Mouse (Mus musculus): ENCODE results near the gene Sf3b4. TPM values are rescaled to one million over a fixed set of nuclear protein-coding genes. Genes with fewer than 3 reads are reported as not detected.
"Not testable (repeated sequence)": the region's sequence is repeated elsewhere in the genome, so short reads cannot be mapped to it uniquely, and the experiment has no call there.

Gene Sf3b4
- polyA plus RNA-seq, 1 experiment from 2014 or later, result 68.4 TPM

DNA sequence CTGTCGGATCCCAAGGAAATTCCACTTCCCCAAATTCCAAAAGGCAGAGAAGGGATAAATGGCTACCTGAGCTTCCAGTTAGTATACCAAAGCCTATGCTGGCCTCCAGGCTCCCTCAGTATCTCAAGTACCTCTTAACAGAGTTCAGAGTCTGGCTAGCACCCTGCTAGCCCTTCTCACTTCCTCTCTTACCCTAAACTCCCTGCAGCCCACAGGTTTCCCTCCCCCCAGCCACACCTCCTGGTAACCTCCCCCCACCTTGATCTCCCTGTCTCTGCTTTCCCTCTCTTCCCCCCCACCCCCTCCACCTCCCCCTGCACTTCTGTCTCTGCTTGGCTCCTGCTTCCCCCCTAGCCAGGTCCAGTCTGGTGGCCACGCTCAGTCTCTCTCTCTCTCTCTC is 27.6 kb downstream of the Sf3b4 start:
- H3K9ac ChIP-seq (replicated peaks; ENCODE audit: low read depth), result no peak overlapping the region
- DNase-seq (ENCODE audit: low spot score), result no peak
- ATAC-seq, result no peak
- no peak for TF ChIP-seq EP300 (IDR thresholded peaks at IDR 0.05)
- no peak for TF ChIP-seq CTCF (IDR thresholded peaks at IDR 0.05)
- H3K4me2 ChIP-seq (replicated peaks; ENCODE audit: low read depth, low read length), result no peak overlapping the region
- no peaks in the 10 kb centered on the region for H3K36me3 ChIP-seq (ENCODE audit: insufficient read depth, low read length)
- H3K27ac ChIP-seq (ENCODE audit: low read length), result no peak overlapping the region
- H3K27me3 ChIP-seq (replicated peaks; ENCODE audit: insufficient read depth, low read length), result no peaks in the 10 kb centered on the region
- WGBS, result 37% methylated on average over 2 of the region's 2 CpGs
- H3K4me1 ChIP-seq (ENCODE audit: insufficient read depth, low read depth, low read length), result peaks cover 12% of the 10 kb centered on the region; the same call in 1 of the 2 replicates
- H3K9me3 ChIP-seq (ENCODE audit: low read length), result no peaks in the 10 kb centered on the region
- no peak overlapping the region for H3K4me3 ChIP-seq (ENCODE audit: low read depth, low read length)

DNA sequence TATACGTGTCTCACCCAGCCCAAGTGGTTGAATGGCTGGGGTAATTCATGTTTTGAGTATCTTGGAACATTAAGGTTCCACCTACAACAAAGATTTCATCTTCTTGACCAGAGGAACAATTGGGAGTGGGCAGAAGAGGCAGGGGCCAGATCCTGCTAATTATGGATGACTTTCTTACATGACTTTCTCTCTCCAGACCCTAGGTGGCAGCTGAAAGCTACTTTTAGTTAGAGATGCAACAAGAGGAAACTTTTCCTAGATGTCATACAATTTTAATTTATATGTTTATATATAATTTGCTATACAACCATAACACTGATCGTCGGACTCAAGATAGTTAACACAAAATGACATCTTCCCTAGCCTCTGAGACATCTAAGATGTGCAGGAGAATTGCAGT is 35.7 kb downstream of the Sf3b4 start:
- Histone ChIP-seq H3K4me1 (ENCODE audit: insufficient read depth, low read depth, low read length) (no peaks in the 10 kb centered on the region), H3K9ac (replicated peaks; ENCODE audit: low read depth) (no peak overlapping the region), H3K4me2 (replicated peaks; ENCODE audit: low read depth, low read length) (no peak overlapping the region), H3K4me3 (ENCODE audit: low read depth, low read length) (no peak overlapping the region), H3K27me3 (replicated peaks; ENCODE audit: insufficient read depth, low read length) (no peaks in the 10 kb centered on the region), H3K27ac (ENCODE audit: low read length) (no peak overlapping the region), H3K36me3 (ENCODE audit: insufficient read depth, low read length) (no peaks in the 10 kb centered on the region), H3K9me3 (ENCODE audit: low read length) (no peaks in the 10 kb centered on the region)
- ATAC-seq, result no peak
- no peak for DNase-seq (ENCODE audit: low spot score)
- 61% methylated on average over 3 of the region's 3 CpGs for WGBS
- TF ChIP-seq EP300 (IDR thresholded peaks at IDR 0.05) (no peak), CTCF (IDR thresholded peaks at IDR 0.05) (peak; percentile 32)

GRCm38 (mm10) chr3:96209242-96209641 is 37.1 kb downstream of the Sf3b4 start:
- Histone ChIP-seq H3K27ac (ENCODE audit: low read length) (no peak overlapping the region), H3K36me3 (ENCODE audit: insufficient read depth, low read length) (no peaks in the 10 kb centered on the region), H3K4me2 (replicated peaks; ENCODE audit: low read depth, low read length) (no peak overlapping the region), H3K9ac (replicated peaks; ENCODE audit: low read depth) (no peak overlapping the region), H3K4me1 (ENCODE audit: insufficient read depth, low read depth, low read length) (no peaks in the 10 kb centered on the region), H3K4me3 (ENCODE audit: low read depth, low read length) (no peak overlapping the region), H3K9me3 (ENCODE audit: low read length) (no peaks in the 10 kb centered on the region), H3K27me3 (replicated peaks; ENCODE audit: insufficient read depth, low read length) (no peaks in the 10 kb centered on the region)
- WGBS, result 23% methylated on average over 15 of the region's 15 CpGs
- DNase-seq (ENCODE audit: low spot score), result no peak
- no peak for ATAC-seq
- TF ChIP-seq EP300 (IDR thresholded peaks at IDR 0.05), result no peak
- peak; percentile 55 for TF ChIP-seq CTCF (IDR thresholded peaks at IDR 0.05)

- H3K27ac ChIP-seq (ENCODE audit: low read length), result peak overlapping the region; percentile 98
- H3K4me1 ChIP-seq (ENCODE audit: insufficient read depth, low read depth, low read length), result peaks cover 9% of the 10 kb centered on the region; the same call in 1 of the 2 replicates
- H3K9ac ChIP-seq (replicated peaks; ENCODE audit: low read depth), result peak overlapping the region; percentile 35
- DNase-seq (ENCODE audit: low spot score), result peak; percentile 50
- under 1% methylated on average over 12 of the region's 12 CpGs for WGBS
- peak overlapping the region; percentile 74 for H3K4me2 ChIP-seq (replicated peaks; ENCODE audit: low read depth, low read length)
- H3K9me3 ChIP-seq (ENCODE audit: low read length), result no peaks in the 10 kb centered on the region
- no peaks in the 10 kb centered on the region for H3K27me3 ChIP-seq (replicated peaks; ENCODE audit: insufficient read depth, low read length)
- TF ChIP-seq EP300 (IDR thresholded peaks at IDR 0.05) (no peak), CTCF (IDR thresholded peaks at IDR 0.05) (peak; percentile 37)
- no peaks in the 10 kb centered on the region for H3K36me3 ChIP-seq (ENCODE audit: insufficient read depth, low read length)
- 0 out of 2 replicates have a peak, but pooled peaks have one; percentile 0 for ATAC-seq
- peak overlapping the region; percentile 64 for H3K4me3 ChIP-seq (ENCODE audit: low read depth, low read length)
These were observed 47.1 kb downstream of the Sf3b4 start for GRCm38 (mm10) chr3:96219191-96219641.

- ATAC-seq, result peak; percentile 72
- peak within 1 kb of the TSS; percentile 74 for H3K4me2 ChIP-seq (replicated peaks; ENCODE audit: low read depth, low read length)
- H3K9me3 ChIP-seq (ENCODE audit: low read length), result no peaks in the 10 kb centered on the region
- H3K4me1 ChIP-seq (ENCODE audit: insufficient read depth, low read depth, low read length), result peaks cover 9% of the 10 kb centered on the region; the same call in 1 of the 2 replicates
- no peaks in the 10 kb centered on the region for H3K36me3 ChIP-seq (ENCODE audit: insufficient read depth, low read length)
- no peaks in the 10 kb centered on the region for H3K27me3 ChIP-seq (replicated peaks; ENCODE audit: insufficient read depth, low read length)
- DNase-seq (ENCODE audit: low spot score), result peak; percentile 97
- H3K9ac ChIP-seq (replicated peaks; ENCODE audit: low read depth), result peak within 1 kb of the TSS; percentile 89
- H3K4me3 ChIP-seq (ENCODE audit: low read depth, low read length), result peak within 1 kb of the TSS; percentile 64
- peak; percentile 60; the same call in 1 of the 2 replicates for TF ChIP-seq EP300 (IDR thresholded peaks at IDR 0.05)
- TF ChIP-seq CTCF (IDR thresholded peaks at IDR 0.05), result no peak
- H3K27ac ChIP-seq (ENCODE audit: low read length), result peak within 1 kb of the TSS; percentile 98
- WGBS, result under 1% methylated on average over 36 of the region's 37 CpGs
These were observed 47.6 kb downstream of the Sf3b4 start, which contains the start of the genes Bola1 and Hist2h2ab for GRCm38 (mm10) chr3:96219661-96220130. Bola1 (minus strand) TSS chr3:96219709. Hist2h2ab (plus strand) TSS chr3:96219865.

DNA sequence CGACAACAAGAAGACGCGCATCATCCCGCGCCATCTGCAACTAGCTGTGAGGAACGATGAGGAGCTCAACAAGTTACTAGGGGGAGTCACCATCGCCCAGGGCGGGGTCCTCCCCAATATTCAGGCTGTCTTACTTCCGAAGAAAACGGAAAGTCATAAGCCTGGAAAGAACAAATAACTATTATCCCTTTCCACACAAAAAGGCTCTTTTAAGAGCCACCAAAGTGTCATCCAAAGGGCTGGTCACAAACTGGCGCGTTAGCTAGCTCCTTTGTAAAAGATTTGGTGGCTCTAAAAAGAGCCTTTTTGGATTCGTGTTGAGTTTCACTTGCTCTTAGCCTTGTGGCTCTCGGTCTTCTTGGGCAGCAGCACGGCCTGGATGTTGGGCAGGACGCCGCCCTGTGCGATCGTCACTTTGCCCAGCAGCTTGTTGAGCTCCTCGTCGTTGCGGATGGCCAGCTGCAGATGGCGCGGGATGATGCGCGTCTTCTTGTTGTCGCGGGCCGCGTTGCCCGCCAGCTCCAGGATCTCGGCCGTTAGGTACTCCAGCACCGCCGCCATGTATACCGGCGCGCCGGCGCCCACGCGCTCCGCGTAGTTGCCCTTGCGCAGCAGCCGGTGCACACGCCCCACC is 48.1 kb downstream of the Sf3b4 start:
- WGBS, result 1% methylated on average over 23 of the region's 47 CpGs
- Histone ChIP-seq H3K4me3 (ENCODE audit: low read depth, low read length) (peak overlapping the region; percentile 64), H3K27ac (ENCODE audit: low read length) (peak overlapping the region; percentile 98), H3K9ac (replicated peaks; ENCODE audit: low read depth) (peak overlapping the region; percentile 89), H3K4me2 (replicated peaks; ENCODE audit: low read depth, low read length) (peak overlapping the region; percentile 74)
- not testable (repeated sequence) for H3K9me3 ChIP-seq (ENCODE audit: low read length); H3K27me3 ChIP-seq (replicated peaks; ENCODE audit: insufficient read depth, low read length); H3K4me1 ChIP-seq (ENCODE audit: insufficient read depth, low read depth, low read length); H3K36me3 ChIP-seq (ENCODE audit: insufficient read depth, low read length); DNase-seq (ENCODE audit: low spot score)
- ATAC-seq, result peak; percentile 9
- TF ChIP-seq CTCF (IDR thresholded peaks at IDR 0.05), result peak; percentile 6; the same call in 1 of the 2 replicates
